8 mouse cellular contexts compared by ENCODE assay signal in the genomic region with DNA sequence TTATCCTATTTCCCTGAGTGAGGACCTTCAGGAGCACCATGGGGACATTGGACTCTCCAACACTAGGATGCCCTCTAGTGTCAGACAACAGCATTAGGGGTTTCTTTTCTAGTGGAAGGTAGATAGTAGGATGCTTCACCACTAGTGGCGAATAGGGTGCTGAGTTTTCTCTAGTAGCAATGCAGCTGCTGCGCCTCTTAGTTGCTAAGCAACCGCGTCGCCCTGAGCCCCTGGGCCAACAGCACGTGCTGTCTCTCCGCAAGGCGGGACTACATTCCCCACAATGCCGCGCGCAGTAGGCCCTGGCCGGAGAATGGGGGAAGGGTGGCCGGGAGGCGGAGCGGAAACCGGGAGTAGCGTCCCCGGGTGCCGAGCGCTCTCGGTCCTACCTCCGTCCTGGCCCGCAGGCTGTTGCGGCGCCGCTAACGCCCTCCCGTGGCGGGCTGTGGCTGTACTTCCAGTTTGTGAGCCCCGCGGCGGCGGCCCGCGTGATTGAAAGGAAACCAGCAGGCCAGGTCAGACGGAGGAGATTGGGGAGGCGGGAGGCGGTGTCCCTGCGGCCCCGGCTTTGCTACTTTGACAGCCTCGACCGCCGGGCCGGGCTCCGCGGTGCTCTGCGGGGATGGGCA. TPM values are rescaled to one million over a fixed set of nuclear protein-coding genes. Genes with fewer than 3 reads are reported as not detected.
A peak's percentile ranks its signal among the peaks of the same experiment; 100 is the strongest.
DNase-seq lines count a peak whose midpoint lies in the region; ATAC-seq lines count a peak whose summit lies in the region.

TSS of gene Ccdc126 (plus strand) at position 309 of the 629 bp plus-strand sequence.

- no peaks in the 10 kb centered on the region for H3K27me3 ChIP-seq in forebrain, embryonic 14.5 days (replicated peaks; ENCODE audit: control insufficient read depth, insufficient read depth, low read length)
- H3K27me3 ChIP-seq in neural tube, embryonic 15.5 days (replicated peaks): no peaks in the 10 kb centered on the region

- peak within 1 kb of the TSS; percentile 82 for H3K9ac ChIP-seq in forebrain, embryonic 14.5 days (ENCODE audit: low read length)
- H3K9ac ChIP-seq in neural tube, embryonic 15.5 days (replicated peaks): peak within 1 kb of the TSS; percentile 76

- under 1% methylated on average over 47 of the region's 47 CpGs for WGBS in forebrain, embryonic 14.5 days
- under 1% methylated on average over 47 of the region's 47 CpGs for WGBS in neural tube, embryonic 15.5 days

- intact Hi-C loops in heart, postnatal 14 days (cut with DNase I): loop anchor here (2.0 kb wide), 1 partner anchor 50 kb away; no protein-coding TSS in a partner anchor

- no peaks in the 10 kb centered on the region for H3K9me3 ChIP-seq in forebrain, embryonic 14.5 days (replicated peaks; ENCODE audit: control insufficient read depth, low read length)
- H3K9me3 ChIP-seq in neural tube, embryonic 15.5 days (replicated peaks): no peaks in the 10 kb centered on the region

- peak within 1 kb of the TSS; percentile 63 for H3K4me2 ChIP-seq in forebrain, embryonic 14.5 days (ENCODE audit: low read length)
- H3K4me2 ChIP-seq in neural tube, embryonic 15.5 days: peak within 1 kb of the TSS; percentile 58

- no peaks in the 10 kb centered on the region for H3K36me3 ChIP-seq in forebrain, embryonic 14.5 days (ENCODE audit: control insufficient read depth, insufficient read depth, low read length)
- H3K36me3 ChIP-seq in neural tube, embryonic 15.5 days: no peaks in the 10 kb centered on the region

- peak within 1 kb of the TSS; percentile 78 for H3K27ac ChIP-seq in forebrain, embryonic 14.5 days (ENCODE audit: low read depth, low read length)
- peak within 1 kb of the TSS; percentile 91 for H3K27ac ChIP-seq in neural tube, embryonic 15.5 days (replicated peaks)

- H3K4me1 ChIP-seq in forebrain, embryonic 14.5 days (ENCODE audit: control insufficient read depth, insufficient read depth, low read length): 0 out of 2 replicates have a peak, but pooled peaks cover 2% of the 10 kb centered on the region
- H3K4me1 ChIP-seq in neural tube, embryonic 15.5 days: peaks cover 5% of the 10 kb centered on the region

- peak within 1 kb of the TSS; percentile 72 for H3K4me3 ChIP-seq in forebrain, embryonic 14.5 days (ENCODE audit: low read depth, low read length)
- peak within 1 kb of the TSS; percentile 86 for H3K4me3 ChIP-seq in neural tube, embryonic 15.5 days (replicated peaks)

- DNase-seq in ES-CJ7 (ENCODE audit: low read depth, low spot score): peak; percentile 100
- peak; percentile 96 for DNase-seq in cerebellum, adult 11 months
- DNase-seq in forebrain, embryonic 14.5 days (ENCODE audit: low spot score): peak; percentile 99
- DNase-seq in heart, postnatal 14 days: peak; percentile 98 to 99
- DNase-seq in layer of hippocampus, adult 11-12 months (ENCODE audit: low spot score): peak; percentile 97
- DNase-seq in lung, adult 18-20 months: peak; percentile 98 to 99
- DNase-seq in testis, postnatal 14 days (ENCODE audit: low spot score): peak; percentile 97

- ATAC-seq in forebrain, embryonic 14.5 days: peak; percentile 100
- peak; percentile 100 for ATAC-seq in neural tube, embryonic 15.5 days (ENCODE audit: low FRiP score)

RNA-seq across cellular contexts. Expression of gene Ccdc126, which starts in this region (rescaled TPM):
- 10.2 and 12.6 TPM in 2 replicates for polyA plus RNA-seq in forebrain, embryonic 14.5 days (2014; fragmentation: Nextera tagmentation; extraction: Ambion mirVana)
- 1 to 10 TPM; 4.2 to 4.3 TPM for total RNA-seq in heart, postnatal 14 days (2021)
- 8.0 and 8.9 TPM in 2 replicates for polyA plus RNA-seq in neural tube, embryonic 15.5 days (2015; fragmentation: Nextera tagmentation; extraction: Ambion mirVana)

Comparison
In these comparisons a context has a peak if more than half of its experiments do, and no peak if none do; other contexts are left out.
1. Peak in every context shown above with its lines: DNase-seq, ATAC-seq, H3K4me3 ChIP-seq and H3K27ac ChIP-seq.